Mouse (Mus musculus): ENCODE results near the gene Ncoa3. TPM values are rescaled to one million over a fixed set of nuclear protein-coding genes. Genes with fewer than 3 reads are reported as not detected.

Gene Ncoa3
- polyA plus RNA-seq, 1 experiment from 2014 or later = 14.6 TPM

- DNase-seq (ENCODE audit: low spot score) (no peak), ATAC-seq (replicated peaks; ENCODE audit: low FRiP score, low read depth) (no peak)
- no peak overlapping the region for H3K4me3 ChIP-seq (replicated peaks; ENCODE audit: low read depth, low read length)
- 0 out of 2 replicates have a peak, but pooled peaks have one; percentile 16 for TF ChIP-seq CTCF (IDR thresholded peaks at IDR 0.05; ENCODE audit: low read depth)
- no peaks in the 10 kb centered on the region for H3K27me3 ChIP-seq (ENCODE audit: insufficient read depth, low read length)
- no peaks in the 10 kb centered on the region for H3K36me3 ChIP-seq (ENCODE audit: insufficient read depth, low read length)
- WGBS = 97% methylated on average over 1 of the region's 1 CpGs
- H3K27ac ChIP-seq = no peak overlapping the region
- no peaks in the 10 kb centered on the region for H3K9me3 ChIP-seq (replicated peaks; ENCODE audit: low read length)
- H3K9ac ChIP-seq (ENCODE audit: low read depth, low read length) = no peak overlapping the region
- H3K4me1 ChIP-seq (replicated peaks; ENCODE audit: insufficient read depth, low read length) = no peaks in the 10 kb centered on the region; the same call in 1 of the 2 replicates
- no peak overlapping the region for H3K4me2 ChIP-seq (ENCODE audit: low read length)
These were observed 14.3 kb upstream of the Ncoa3 start for GRCm38 (mm10) chr2:165978119-165978518.

- Histone ChIP-seq H3K27me3 (ENCODE audit: insufficient read depth, low read length) (no peaks in the 10 kb centered on the region), H3K4me2 (ENCODE audit: low read length) (no peak overlapping the region), H3K9ac (ENCODE audit: low read depth, low read length) (no peak overlapping the region), H3K36me3 (ENCODE audit: insufficient read depth, low read length) (no peaks in the 10 kb centered on the region), H3K4me3 (replicated peaks; ENCODE audit: low read depth, low read length) (no peak overlapping the region), H3K9me3 (replicated peaks; ENCODE audit: low read length) (no peaks in the 10 kb centered on the region), H3K4me1 (replicated peaks; ENCODE audit: insufficient read depth, low read length) (no peaks in the 10 kb centered on the region; the same call in 1 of the 2 replicates), H3K27ac (peak overlapping the region; percentile 81; the same call in 1 of the 2 replicates)
- no peak for TF ChIP-seq CTCF (IDR thresholded peaks at IDR 0.05; ENCODE audit: low read depth)
- ATAC-seq (replicated peaks; ENCODE audit: low FRiP score, low read depth) = no peak
- 52% methylated on average over 6 of the region's 6 CpGs for WGBS
- DNase-seq (ENCODE audit: low spot score) = no peak
These were observed 11.0 kb upstream of the Ncoa3 start for GRCm38 (mm10) chr2:165981248-165981977.

- ATAC-seq (replicated peaks; ENCODE audit: low FRiP score, low read depth) (peak; percentile 67), DNase-seq (ENCODE audit: low spot score) (peak; percentile 82)
- no peaks in the 10 kb centered on the region; the same call in 1 of the 2 replicates for H3K4me1 ChIP-seq (replicated peaks; ENCODE audit: insufficient read depth, low read length)
- peak overlapping the region; percentile 81 for H3K27ac ChIP-seq
- H3K4me2 ChIP-seq (ENCODE audit: low read length) = no peak overlapping the region
- no peaks in the 10 kb centered on the region for H3K36me3 ChIP-seq (ENCODE audit: insufficient read depth, low read length)
- no peaks in the 10 kb centered on the region for H3K9me3 ChIP-seq (replicated peaks; ENCODE audit: low read length)
- no peak for TF ChIP-seq CTCF (IDR thresholded peaks at IDR 0.05; ENCODE audit: low read depth)
- H3K4me3 ChIP-seq (replicated peaks; ENCODE audit: low read depth, low read length) = no peak overlapping the region
- no peak overlapping the region for H3K9ac ChIP-seq (ENCODE audit: low read depth, low read length)
- 32% methylated on average over 16 of the region's 16 CpGs for WGBS
- H3K27me3 ChIP-seq (ENCODE audit: insufficient read depth, low read length) = no peaks in the 10 kb centered on the region
These were observed 9.7 kb upstream of the Ncoa3 start for GRCm38 (mm10) chr2:165982512-165983389.

- H3K9ac ChIP-seq (ENCODE audit: low read depth, low read length) = no peak overlapping the region
- ATAC-seq (replicated peaks; ENCODE audit: low FRiP score, low read depth) = no peak
- DNase-seq (ENCODE audit: low spot score) = no peak
- no peaks in the 10 kb centered on the region for H3K36me3 ChIP-seq (ENCODE audit: insufficient read depth, low read length)
- H3K27me3 ChIP-seq (ENCODE audit: insufficient read depth, low read length) = no peaks in the 10 kb centered on the region
- no peak overlapping the region for H3K27ac ChIP-seq
- no peaks in the 10 kb centered on the region for H3K9me3 ChIP-seq (replicated peaks; ENCODE audit: low read length)
- no peak overlapping the region for H3K4me2 ChIP-seq (ENCODE audit: low read length)
- no peak for TF ChIP-seq CTCF (IDR thresholded peaks at IDR 0.05; ENCODE audit: low read depth)
- H3K4me3 ChIP-seq (replicated peaks; ENCODE audit: low read depth, low read length) = no peak overlapping the region
- WGBS = 100% methylated on average over 1 of the region's 1 CpGs
- no peaks in the 10 kb centered on the region; the same call in 1 of the 2 replicates for H3K4me1 ChIP-seq (replicated peaks; ENCODE audit: insufficient read depth, low read length)
These were observed 8.1 kb upstream of the Ncoa3 start for GRCm38 (mm10) chr2:165984318-165984717.

GRCm38 (mm10) chr2:165984891-165985290, 7.5 kb upstream of the Ncoa3 start:
- WGBS = 96% methylated on average over 6 of the region's 6 CpGs
- H3K4me3 ChIP-seq (replicated peaks; ENCODE audit: low read depth, low read length) = no peak overlapping the region
- DNase-seq (ENCODE audit: low spot score) (no peak), ATAC-seq (replicated peaks; ENCODE audit: low FRiP score, low read depth) (no peak)
- no peaks in the 10 kb centered on the region for H3K9me3 ChIP-seq (replicated peaks; ENCODE audit: low read length)
- no peaks in the 10 kb centered on the region; the same call in 1 of the 2 replicates for H3K4me1 ChIP-seq (replicated peaks; ENCODE audit: insufficient read depth, low read length)
- H3K36me3 ChIP-seq (ENCODE audit: insufficient read depth, low read length) = no peaks in the 10 kb centered on the region
- no peak for TF ChIP-seq CTCF (IDR thresholded peaks at IDR 0.05; ENCODE audit: low read depth)
- no peak overlapping the region for H3K9ac ChIP-seq (ENCODE audit: low read depth, low read length)
- H3K4me2 ChIP-seq (ENCODE audit: low read length) = no peak overlapping the region
- H3K27ac ChIP-seq = no peak overlapping the region
- H3K27me3 ChIP-seq (ENCODE audit: insufficient read depth, low read length) = no peaks in the 10 kb centered on the region

- Histone ChIP-seq H3K36me3 (ENCODE audit: insufficient read depth, low read length) (no peaks in the 10 kb centered on the region), H3K27me3 (ENCODE audit: insufficient read depth, low read length) (no peaks in the 10 kb centered on the region), H3K4me3 (replicated peaks; ENCODE audit: low read depth, low read length) (no peak overlapping the region), H3K27ac (no peak overlapping the region), H3K9ac (ENCODE audit: low read depth, low read length) (no peak overlapping the region), H3K4me1 (replicated peaks; ENCODE audit: insufficient read depth, low read length) (no peaks in the 10 kb centered on the region; the same call in 1 of the 2 replicates), H3K9me3 (replicated peaks; ENCODE audit: low read length) (no peaks in the 10 kb centered on the region), H3K4me2 (ENCODE audit: low read length) (no peak overlapping the region)
- TF ChIP-seq CTCF (IDR thresholded peaks at IDR 0.05; ENCODE audit: low read depth) = no peak
- WGBS = 81% methylated on average over 11 of the region's 11 CpGs
- no peak for ATAC-seq (replicated peaks; ENCODE audit: low FRiP score, low read depth)
- no peak for DNase-seq (ENCODE audit: low spot score)
These were observed 6.9 kb upstream of the Ncoa3 start for GRCm38 (mm10) chr2:165985581-165985980.

All from kidney, postnatal 0 days (tissue).